Mouse (Mus musculus) heart, adult 2 months (tissue): ENCODE data around the gene Rph3al.

Experiments
- CTCF ChIP-seq: fragments of 200-600 bp; IDR thresholded peaks from 2 replicates; pipeline ENCODE4 v1.8.1; 2022; ENCODE audit warnings: antibody characterized with exemption, mild to moderate bottlenecking, moderate library complexity
- EP300 ChIP-seq: fragments of 200-500 bp; IDR thresholded peaks from 2 replicates; pipeline ENCODE4 v1.6.1; 2011; ENCODE audit warnings: low read depth, low read length, control low read depth; ENCODE audit not compliant: insufficient read depth
- POLR2A ChIP-seq: fragments of 200-500 bp; IDR thresholded peaks from 2 replicates; pipeline ENCODE4 v1.6.1; 2011; ENCODE audit warnings: mild to moderate bottlenecking, low read depth, low read length, control low read depth; ENCODE audit not compliant: insufficient read depth

DNA sequence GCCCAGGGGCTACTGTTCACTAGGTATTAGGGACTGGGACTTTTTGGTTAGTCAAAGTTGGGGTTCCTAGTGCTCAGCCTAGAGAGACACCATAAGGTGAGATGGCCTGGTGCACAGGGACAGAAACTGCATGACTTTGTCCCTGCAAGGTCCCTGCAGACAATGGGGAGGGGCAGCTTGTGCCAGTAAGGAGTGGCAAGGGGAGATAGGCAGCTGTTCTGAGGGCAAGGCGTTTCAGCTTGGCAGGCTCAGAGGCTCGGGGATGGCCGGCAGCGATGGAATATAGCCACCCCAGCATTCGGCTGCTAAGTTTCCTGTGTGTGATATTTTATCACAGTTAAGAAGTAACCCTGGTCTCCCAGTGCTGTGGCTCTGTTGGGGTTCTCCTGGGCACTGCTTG, 154.4 kb downstream of the Rph3al start:
- TF ChIP-seq CTCF (no peak), POLR2A (no peak), EP300 (no peak)
